Mouse (Mus musculus) lung, embryonic 16.5 days (tissue): ENCODE results near the gene Mfap5. TPM values are rescaled to one million over a fixed set of nuclear protein-coding genes. Genes with fewer than 3 reads are reported as not detected.
A peak's percentile ranks its signal among the peaks of the same experiment; 100 is the strongest.

ENCODE experiments used
- ATAC-seq: fragments of 200-750 bp; cut with Nextera tagmentation; 2 replicates; pipeline ENCODE4 v1.8.0; 2017; ENCODE audit warnings: low read depth, mild to moderate bottlenecking, moderate library complexity
- H3K27ac ChIP-seq: fragments of 300-500 bp; sonication (generic); 2 replicates; pipeline ENCODE4 v1.5.1; 2014; ENCODE audit warnings: mild to moderate bottlenecking, control low read depth, low read length
- H3K27me3 ChIP-seq: fragments of 300-500 bp; sonication (generic); 2 replicates; pipeline ENCODE4 v1.6.1; 2014; ENCODE audit warnings: low read depth, low read length, mixed read lengths; ENCODE audit not compliant: control insufficient read depth, insufficient read depth
- H3K36me3 ChIP-seq: fragments of 300-500 bp; sonication (generic); 2 replicates; pipeline ENCODE4 v1.6.1; 2014; ENCODE audit warnings: low read length; ENCODE audit not compliant: control insufficient read depth, insufficient read depth
- H3K4me1 ChIP-seq: fragments of 300-500 bp; sonication (generic); replicated peaks from 2 replicates; pipeline ENCODE4 v1.6.1; 2014; ENCODE audit warnings: low read length, mixed read lengths; ENCODE audit not compliant: control insufficient read depth, insufficient read depth
- H3K4me2 ChIP-seq: fragments of 300-500 bp; sonication (generic); 2 replicates; pipeline ENCODE4 v1.6.1; 2014; ENCODE audit warnings: low read depth, low read length, control low read depth
- H3K4me3 ChIP-seq: fragments of 300-500 bp; sonication (generic); 2 replicates; pipeline ENCODE4 v1.5.1; 2014; ENCODE audit warnings: mild to moderate bottlenecking, low read length, control low read depth
- H3K9ac ChIP-seq: fragments of 300-500 bp; sonication (generic); 2 replicates; pipeline ENCODE4 v1.6.1; 2014; ENCODE audit warnings: low read length, control low read depth
- H3K9me3 ChIP-seq: fragments of 300-500 bp; sonication (generic); 2 replicates; pipeline ENCODE4 v1.6.1; 2016; ENCODE audit warnings: low read length; ENCODE audit not compliant: control insufficient read depth
- WGBS: fragments of 180-500 bp; shearing (Covaris S2); extraction: QIAGEN DNeasy Blood & Tissue Kit; methylation state at CpG from one replicate; pipeline ENCODE4 v1.1.7; 2014; 5-methylcytosine and 5-hydroxymethylcytosine counted together
- polyA plus RNA-seq: library from polyadenylated mRNA; unstranded; fragments of >200 nt; fragmentation: Nextera tagmentation; extraction: Ambion mirVana; gene quantifications from 2 replicates; pipeline ENCODE4 v1.2.1, GENCODE M21; 2015

The Mfap5 gene
- polyA plus RNA-seq, 1 experiment from 2014 or later, result 26.4 TPM

GRCm38 (mm10) chr6:122486297-122487117, 19.1 kb upstream of the Mfap5 start:
- Histone ChIP-seq H3K9me3 (no peaks in the 10 kb centered on the region), H3K27me3 (peaks cover 5% of the 10 kb centered on the region; the same call in 1 of the 2 replicates), H3K9ac (peak overlapping the region; percentile 70), H3K4me3 (peak overlapping the region; percentile 73), H3K4me1 (peaks cover 5% of the 10 kb centered on the region), H3K36me3 (no peaks in the 10 kb centered on the region), H3K4me2 (peak overlapping the region; percentile 81), H3K27ac (no peak overlapping the region)
- ATAC-seq, result peak; percentile 78
- WGBS, result under 1% methylated on average over 48 of the region's 111 CpGs

- peak overlapping the region; percentile 71 for H3K4me2 ChIP-seq
- WGBS, result 20% methylated on average over 15 of the region's 15 CpGs
- H3K9ac ChIP-seq, result peak overlapping the region; percentile 61
- no peaks in the 10 kb centered on the region for H3K36me3 ChIP-seq
- no peaks in the 10 kb centered on the region for H3K9me3 ChIP-seq
- peaks cover 18% of the 10 kb centered on the region for H3K4me1 ChIP-seq
- peak overlapping the region; percentile 69 for H3K27ac ChIP-seq
- H3K27me3 ChIP-seq, result no peaks in the 10 kb centered on the region; the same call in 1 of the 2 replicates
- ATAC-seq, result no peak
- peak overlapping the region; percentile 39 for H3K4me3 ChIP-seq
These were observed 14.6 kb upstream of the Mfap5 start for GRCm38 (mm10) chr6:122490929-122491512.

DNA sequence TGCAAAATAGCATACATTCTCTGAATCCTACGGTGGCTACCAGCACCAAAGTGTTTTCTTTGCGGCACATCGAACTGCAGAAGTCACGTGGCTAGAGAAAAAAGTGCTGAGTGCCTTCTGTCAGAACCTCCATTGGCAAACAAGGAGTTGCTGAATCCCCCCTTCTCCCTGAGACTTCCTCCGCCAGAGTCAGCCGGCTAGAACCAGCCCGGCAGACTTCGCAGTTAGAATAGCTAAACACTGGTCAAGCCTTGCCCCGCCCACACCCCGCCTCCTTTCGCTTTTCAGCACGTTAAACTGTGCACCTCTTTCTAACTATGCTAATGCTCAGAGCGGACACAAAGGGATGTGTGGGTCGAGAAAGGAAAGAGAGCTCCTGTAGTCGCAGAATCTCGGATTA, 14.1 kb upstream of the Mfap5 start:
- peak overlapping the region; percentile 61 for H3K9ac ChIP-seq
- H3K27ac ChIP-seq, result peak overlapping the region; percentile 69
- no peaks in the 10 kb centered on the region for H3K9me3 ChIP-seq
- peak overlapping the region; percentile 39 for H3K4me3 ChIP-seq
- under 1% methylated on average over 16 of the region's 16 CpGs for WGBS
- H3K4me2 ChIP-seq, result peak overlapping the region; percentile 71
- no peaks in the 10 kb centered on the region for H3K36me3 ChIP-seq
- no peaks in the 10 kb centered on the region; the same call in 1 of the 2 replicates for H3K27me3 ChIP-seq
- H3K4me1 ChIP-seq, result peaks cover 18% of the 10 kb centered on the region
- peak; percentile 87 for ATAC-seq

GRCm38 (mm10) chr6:122492479-122492878, 13.2 kb upstream of the Mfap5 start:
- ATAC-seq, result no peak
- Histone ChIP-seq H3K9me3 (no peaks in the 10 kb centered on the region), H3K27me3 (no peaks in the 10 kb centered on the region; the same call in 1 of the 2 replicates), H3K4me1 (peaks cover 18% of the 10 kb centered on the region), H3K4me3 (no peak overlapping the region), H3K9ac (no peak overlapping the region), H3K4me2 (no peak overlapping the region; the same call in 1 of the 2 replicates), H3K36me3 (no peaks in the 10 kb centered on the region), H3K27ac (no peak overlapping the region)
- 30% methylated on average over 6 of the region's 6 CpGs for WGBS

DNA sequence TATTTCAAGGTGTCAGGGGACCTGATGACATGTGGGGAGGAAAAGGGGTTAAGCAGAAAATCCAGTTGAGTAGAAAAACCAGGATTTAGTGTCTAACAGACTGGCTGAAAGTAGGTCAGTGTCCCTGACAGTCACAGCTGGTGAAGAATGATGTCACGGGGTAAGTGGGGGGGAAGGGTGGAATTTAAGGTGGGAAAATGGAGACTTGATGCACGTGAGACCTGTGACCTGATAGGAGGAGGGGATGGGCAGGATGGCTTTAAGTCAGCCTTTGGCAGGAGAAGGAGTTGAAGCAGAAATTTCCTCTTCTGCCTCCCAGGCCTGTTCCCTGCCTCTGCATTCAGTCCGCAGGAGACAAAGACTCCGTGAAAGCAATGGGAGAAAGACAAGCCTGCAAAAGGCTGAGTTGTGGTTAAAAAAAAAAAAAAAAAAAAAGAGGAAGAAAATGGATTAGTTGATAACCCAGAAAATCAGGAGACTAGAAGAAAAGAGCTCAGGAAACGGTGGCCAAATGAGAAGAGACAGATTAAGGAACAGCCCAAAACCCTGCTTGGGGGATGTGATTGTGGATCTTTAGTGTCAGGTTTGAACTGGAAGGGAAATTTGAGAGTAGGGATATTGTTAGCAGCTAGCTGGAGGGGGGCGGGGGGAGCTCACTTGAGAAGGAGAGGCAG, 11.7 kb upstream of the Mfap5 start:
- Histone ChIP-seq H3K27ac (no peak overlapping the region), H3K36me3 (no peaks in the 10 kb centered on the region), H3K4me1 (peaks cover 18% of the 10 kb centered on the region), H3K9me3 (no peaks in the 10 kb centered on the region), H3K27me3 (no peaks in the 10 kb centered on the region), H3K9ac (no peak overlapping the region), H3K4me3 (no peak overlapping the region), H3K4me2 (no peak overlapping the region)
- no peak for ATAC-seq
- 59% methylated on average over 6 of the region's 6 CpGs for WGBS

- 4% methylated on average over 21 of the region's 21 CpGs for WGBS
- Histone ChIP-seq H3K9ac (peak overlapping the region; percentile 12; the same call in 1 of the 2 replicates), H3K27me3 (no peaks in the 10 kb centered on the region), H3K4me2 (peak overlapping the region; percentile 47), H3K4me3 (peak overlapping the region; percentile 19), H3K9me3 (no peaks in the 10 kb centered on the region), H3K27ac (peak overlapping the region; percentile 79), H3K36me3 (no peaks in the 10 kb centered on the region), H3K4me1 (peaks cover 18% of the 10 kb centered on the region)
- ATAC-seq, result peak; percentile 80
These were observed 10.4 kb upstream of the Mfap5 start for GRCm38 (mm10) chr6:122495082-122495881.

DNA sequence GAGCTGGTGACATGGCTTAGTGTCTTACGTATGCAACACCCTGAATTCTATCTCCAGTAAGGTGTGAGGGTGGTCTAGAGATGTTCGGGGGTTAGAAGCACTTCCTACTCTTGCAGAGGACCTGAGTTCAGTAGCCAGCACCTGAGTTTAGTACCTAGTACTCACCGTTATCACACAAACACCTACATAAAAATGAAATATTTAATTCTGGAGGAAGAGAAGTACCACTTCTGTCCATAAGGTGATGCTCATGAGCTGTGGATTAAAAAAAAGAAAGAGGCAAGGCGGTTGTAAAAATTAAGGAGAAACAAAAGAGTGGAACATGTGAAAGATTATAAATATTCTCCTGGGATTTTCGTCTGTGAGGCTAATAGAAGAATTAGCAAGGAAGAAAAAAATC, 9.1 kb upstream of the Mfap5 start:
- H3K4me2 ChIP-seq, result no peak overlapping the region
- peaks cover 13% of the 10 kb centered on the region for H3K4me1 ChIP-seq
- no peaks in the 10 kb centered on the region for H3K27me3 ChIP-seq
- WGBS, result 26% methylated on average over 5 of the region's 5 CpGs
- peak overlapping the region; percentile 79; the same call in 1 of the 2 replicates for H3K27ac ChIP-seq
- no peak overlapping the region for H3K4me3 ChIP-seq
- no peak overlapping the region for H3K9ac ChIP-seq
- H3K9me3 ChIP-seq, result no peaks in the 10 kb centered on the region
- ATAC-seq, result no peak
- no peaks in the 10 kb centered on the region for H3K36me3 ChIP-seq

DNA sequence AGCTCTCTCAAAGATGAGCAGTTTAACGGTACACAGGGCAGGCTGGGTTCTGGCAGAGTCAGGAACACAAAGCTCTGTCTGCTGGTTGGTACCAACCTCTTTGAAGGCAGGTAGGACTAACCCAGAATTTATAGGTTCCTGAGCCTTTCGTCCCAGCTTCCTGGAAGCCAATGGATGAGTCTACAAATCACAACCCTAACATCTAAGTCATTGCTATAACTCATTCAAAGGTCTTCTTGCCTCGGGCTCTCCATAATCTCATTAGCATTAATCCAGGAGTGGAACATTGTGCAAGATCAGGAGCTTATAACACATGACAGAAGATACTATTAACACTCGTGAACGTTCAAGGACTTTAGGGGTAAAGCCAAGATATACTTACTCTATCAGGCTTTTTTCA, 7.0 kb upstream of the Mfap5 start, which contains the start of gene Rimklb:
Gene Rimklb, minus strand, starts transcription at position 101 of the 400 bp plus-strand sequence.
- Histone ChIP-seq H3K9ac (no peak within 1 kb of the TSS), H3K4me1 (peaks cover 10% of the 10 kb centered on the region), H3K36me3 (no peaks in the 10 kb centered on the region), H3K4me3 (no peak within 1 kb of the TSS), H3K9me3 (no peaks in the 10 kb centered on the region), H3K27me3 (no peaks in the 10 kb centered on the region), H3K27ac (no peak within 1 kb of the TSS), H3K4me2 (no peak within 1 kb of the TSS)
- WGBS, result 80% methylated on average over 5 of the region's 5 CpGs
- ATAC-seq, result no peak
